Mouse (Mus musculus): Measurements from ENCODE around the gene Tmc4.
A peak's percentile ranks its signal among the peaks of the same experiment; 100 is the strongest.

Gene Tmc4

GRCm38 (mm10) chr7:3692382-3692986 is 15.1 kb upstream of the Tmc4 start, which contains the start of gene Tsen34:
Tsen34 (plus strand) TSS chr7:3692863.
- DNase-seq: no peak

- no peak for DNase-seq
Observed at GRCm38 (mm10) chr7:3691919-3692318, 14.6 kb upstream of the Tmc4 start.

GRCm38 (mm10) chr7:3685400-3686187 is 8.2 kb upstream of the Tmc4 start:
- no peak for DNase-seq

GRCm38 (mm10) chr7:3684698-3685097 is 7.3 kb upstream of the Tmc4 start:
- no peak for DNase-seq

GRCm38 (mm10) chr7:3683908-3684550 is 6.7 kb upstream of the Tmc4 start:
- DNase-seq: no peak

GRCm38 (mm10) chr7:3676371-3676770 is 982 bp downstream of the Tmc4 start:
- DNase-seq: no peak

- no peak for DNase-seq
Observed at GRCm38 (mm10) chr7:3675228-3675548, 2.2 kb downstream of the Tmc4 start.

GRCm38 (mm10) chr7:3674507-3675227 is 2.7 kb downstream of the Tmc4 start:
- peak; percentile 91 for DNase-seq

GRCm38 (mm10) chr7:3666921-3667391 is 10.4 kb downstream of the Tmc4 start:
- DNase-seq: no peak

GRCm38 (mm10) chr7:3665215-3666114 is 11.9 kb downstream of the Tmc4 start, which contains the start of gene Leng1:
Leng1 (minus strand) TSS chr7:3665840.
- DNase-seq: peak; percentile 97

GRCm38 (mm10) chr7:3664524-3665214 is 12.7 kb downstream of the Tmc4 start:
- DNase-seq: no peak

- DNase-seq: no peak
Observed at GRCm38 (mm10) chr7:3658578-3658977, 18.8 kb downstream of the Tmc4 start.

GRCm38 (mm10) chr7:3656966-3657365 is 20.4 kb downstream of the Tmc4 start:
- no peak for DNase-seq

- DNase-seq: no peak
Observed at GRCm38 (mm10) chr7:3646641-3647040, 30.7 kb downstream of the Tmc4 start.

GRCm38 (mm10) chr7:3646188-3646587 is 31.2 kb downstream of the Tmc4 start:
- no peak for DNase-seq

GRCm38 (mm10) chr7:3645488-3646025 is 31.8 kb downstream of the Tmc4 start:
- DNase-seq: no peak

GRCm38 (mm10) chr7:3644672-3645487 is 32.5 kb downstream of the Tmc4 start, which contains the start of gene Cnot3:
Cnot3 (plus strand) TSS chr7:3645268.
- DNase-seq: peak; percentile 97

GRCm38 (mm10) chr7:3644348-3644671 is 33.0 kb downstream of the Tmc4 start:
- no peak for DNase-seq

- DNase-seq: no peak
Observed at GRCm38 (mm10) chr7:3643843-3644242, 33.5 kb downstream of the Tmc4 start.

GRCm38 (mm10) chr7:3643412-3643811 is 33.9 kb downstream of the Tmc4 start:
- no peak for DNase-seq
